Mouse (Mus musculus) embryo, embryonic 10 days (tissue): ENCODE measurements at regions not wholly inside any gene's neighbourhood (a gene's known extent, or its start where the extent isn't known, plus 50 kb on each side); places are given as distances from the start of the nearest gene placed in this dataset.

Experiments used
- DNase-seq: peaks from one replicate; pipeline ENCODE4 v3.0.0-alpha.2; 2015; ENCODE audit warnings: low spot score

GRCm38 (mm10) chr10:117434871-117435733 lies 55.3 kb upstream of the Cpsf6 start:
- peak; percentile 99 for DNase-seq

- DNase-seq = no peak
Observed at GRCm38 (mm10) chr10:117434293-117434842, 54.6 kb upstream of the Cpsf6 start.

- no peak for DNase-seq
Observed at GRCm38 (mm10) chr10:117433547-117434292, 53.9 kb upstream of the Cpsf6 start.

GRCm38 (mm10) chr10:117432871-117433546 lies 53.2 kb upstream of the Cpsf6 start:
- DNase-seq = no peak

GRCm38 (mm10) chr10:117432415-117432814 lies 52.6 kb upstream of the Cpsf6 start:
- peak; percentile 81 for DNase-seq

- DNase-seq = no peak
Observed at GRCm38 (mm10) chr10:117431850-117432249, 52.0 kb upstream of the Cpsf6 start.

GRCm38 (mm10) chr10:117431086-117431619 lies 51.3 kb upstream of the Cpsf6 start:
- no peak for DNase-seq

- no peak for DNase-seq
Observed at GRCm38 (mm10) chr10:117430224-117430884, 50.5 kb upstream of the Cpsf6 start.

GRCm38 (mm10) chr10:117429459-117430183 lies 49.8 kb upstream of the Cpsf6 start:
- no peak for DNase-seq
